Mouse (Mus musculus) limb, embryonic 11.5 days (tissue): ENCODE results near the gene Elp4. TPM values are rescaled to one million over a fixed set of nuclear protein-coding genes. Genes with fewer than 3 reads are reported as not detected.

Experiments
- ATAC-seq: fragments of 200-750 bp; cut with Nextera tagmentation; 2 replicates; pipeline ENCODE4 v1.8.0; 2017; ENCODE audit warnings: low read depth; ENCODE audit not compliant: insufficient number of reproducible peaks, low FRiP score, low TSS enrichment
- DNase-seq: peaks from one replicate; pipeline ENCODE4 v3.0.0-alpha.2; 2015; ENCODE audit warnings: low spot score
- H3K27ac ChIP-seq: fragments of 300-500 bp; sonication (generic); replicated peaks from 2 replicates; pipeline ENCODE4 v1.5.1; 2014; ENCODE audit warnings: low read depth, mild to moderate bottlenecking, low read length
- H3K27me3 ChIP-seq: fragments of 300-500 bp; sonication (generic); 2 replicates; pipeline ENCODE4 v1.6.1; 2014; ENCODE audit warnings: mild to moderate bottlenecking, low read length, mixed read lengths; ENCODE audit not compliant: control insufficient read depth, insufficient read depth
- H3K36me3 ChIP-seq: fragments of 300-500 bp; sonication (generic); 2 replicates; pipeline ENCODE4 v1.6.1; 2014; ENCODE audit warnings: mild to moderate bottlenecking, low read length, moderate library complexity, mixed read lengths; ENCODE audit not compliant: control insufficient read depth, insufficient read depth
- H3K4me1 ChIP-seq: fragments of 300-500 bp; sonication (generic); 2 replicates; pipeline ENCODE4 v1.6.1; 2014; ENCODE audit warnings: low read length, mixed read lengths; ENCODE audit not compliant: control insufficient read depth, insufficient read depth
- H3K4me2 ChIP-seq: fragments of 300-500 bp; sonication (generic); 2 replicates; pipeline ENCODE4 v1.6.1; 2014; ENCODE audit warnings: low read depth, mild to moderate bottlenecking, moderate library complexity; ENCODE audit not compliant: severe bottlenecking
- H3K4me3 ChIP-seq: fragments of 300-500 bp; sonication (generic); 2 replicates; pipeline ENCODE4 v1.5.1; 2014; ENCODE audit warnings: low read depth, low read length
- H3K9ac ChIP-seq: fragments of 300-500 bp; sonication (generic); 2 replicates; pipeline ENCODE4 v1.6.1; 2014; ENCODE audit warnings: mild to moderate bottlenecking, low read length
- H3K9me3 ChIP-seq: fragments of 300-500 bp; sonication (generic); 2 replicates; pipeline ENCODE4 v1.6.1; 2016; ENCODE audit warnings: low read length; ENCODE audit not compliant: control insufficient read depth
- WGBS: fragments of 180-500 bp; shearing (Covaris S2); extraction: QIAGEN DNeasy Blood & Tissue Kit; methylation state at CpG from one replicate; pipeline ENCODE4 v1.1.7; 2014; 5-methylcytosine and 5-hydroxymethylcytosine counted together
- polyA plus RNA-seq: library from polyadenylated mRNA; unstranded; fragments of >200 nt; fragmentation: Nextera tagmentation; extraction: Ambion mirVana; gene quantifications from 2 replicates; pipeline ENCODE4 v1.2.1, GENCODE M21; 2014

Elp4 gene
- polyA plus RNA-seq, 1 experiment from 2014 or later: 48.4 TPM

DNA sequence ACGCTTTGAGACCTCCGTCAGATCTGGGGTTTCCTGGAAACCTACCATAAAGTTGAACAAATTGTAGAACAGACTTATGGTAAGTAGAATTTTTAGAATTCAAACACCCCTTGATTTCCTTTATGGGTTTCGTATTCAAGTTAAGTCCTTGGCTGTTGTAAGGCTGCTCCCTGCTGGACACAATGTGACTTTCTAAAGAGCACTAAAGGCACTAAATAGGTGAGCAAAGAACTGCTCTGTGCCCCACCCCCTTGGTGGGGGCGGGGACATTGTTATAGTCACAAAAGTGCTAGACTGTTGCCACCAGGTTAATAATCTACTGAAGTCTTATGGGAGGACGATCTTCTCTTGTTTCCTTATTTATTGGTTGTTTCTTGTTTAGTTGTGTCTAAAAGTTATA lies 4.0 kb upstream of the Elp4 start:
- Histone ChIP-seq H3K9ac (no peak overlapping the region), H3K9me3 (no peaks in the 10 kb centered on the region), H3K4me1 (peaks cover 2% of the 10 kb centered on the region; the same call in 1 of the 2 replicates), H3K4me3 (no peak overlapping the region), H3K36me3 (peaks cover 3% of the 10 kb centered on the region; the same call in 1 of the 2 replicates), H3K4me2 (no peak overlapping the region), H3K27me3 (no peaks in the 10 kb centered on the region), H3K27ac (no peak overlapping the region)
- no peak for DNase-seq
- 85% methylated on average over 5 of the region's 5 CpGs for WGBS
- ATAC-seq: no peak

DNA sequence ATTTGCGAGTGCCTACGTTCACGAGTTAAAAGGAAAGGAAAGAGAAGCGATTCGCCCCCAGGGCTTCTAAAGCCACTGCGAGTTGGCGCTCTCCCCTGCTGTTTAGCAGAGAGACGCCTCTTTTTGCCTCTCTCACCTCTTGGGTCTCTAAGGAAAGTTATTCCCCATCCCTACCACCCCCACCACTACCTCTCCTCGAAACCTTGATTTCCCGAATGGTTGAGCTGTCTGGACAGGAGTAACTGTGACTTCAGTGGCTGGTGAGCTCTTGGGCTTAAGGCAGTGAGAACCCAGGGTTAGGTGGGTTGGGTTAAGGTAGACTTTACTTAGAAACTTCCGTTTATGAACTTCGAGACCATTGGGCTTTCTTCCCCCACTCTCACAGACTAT lies 388 bp upstream of the Elp4 start:
- under 1% methylated on average over 12 of the region's 12 CpGs for WGBS
- Histone ChIP-seq H3K27ac (no peak overlapping the region), H3K36me3 (no peaks in the 10 kb centered on the region)

DNA sequence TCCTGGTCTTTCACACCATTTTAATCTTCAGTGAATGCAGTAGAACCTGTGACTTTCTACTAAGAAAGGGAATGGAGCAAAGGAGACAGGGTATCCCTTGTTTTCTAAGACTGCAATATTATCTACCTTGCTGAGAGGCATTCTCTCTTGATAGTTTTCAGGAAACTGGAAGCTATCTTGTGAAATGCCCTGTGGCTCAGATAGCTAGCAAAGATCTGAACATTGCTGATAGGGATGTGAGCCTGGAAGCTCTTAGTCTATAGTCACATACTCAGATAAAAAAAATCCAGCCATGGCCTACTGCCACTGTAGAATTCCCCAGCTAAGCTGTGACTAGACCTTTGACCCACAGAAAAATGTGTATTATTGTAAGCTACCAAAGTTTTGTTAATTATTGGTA lies 13.5 kb downstream of the Elp4 start:
- Histone ChIP-seq H3K27me3 (no peaks in the 10 kb centered on the region), H3K9ac (no peak overlapping the region), H3K4me1 (no peaks in the 10 kb centered on the region), H3K9me3 (no peaks in the 10 kb centered on the region), H3K4me2 (no peak overlapping the region), H3K27ac (no peak overlapping the region), H3K4me3 (no peak overlapping the region), H3K36me3 (no peaks in the 10 kb centered on the region; the same call in 1 of the 2 replicates)
- ATAC-seq: no peak
- DNase-seq: no peak

More for the DNA sequence above, 388 bp upstream of the Elp4 start:
- no peak for DNase-seq
- H3K4me3 ChIP-seq: peak overlapping the region; percentile 83
- peak overlapping the region; percentile 60 for H3K4me2 ChIP-seq
- H3K4me1 ChIP-seq: peaks cover 2% of the 10 kb centered on the region; the same call in 1 of the 2 replicates
- H3K9ac ChIP-seq: peak overlapping the region; percentile 70
- peak; percentile 66 for ATAC-seq
- no peaks in the 10 kb centered on the region for H3K27me3 ChIP-seq
- H3K9me3 ChIP-seq: no peaks in the 10 kb centered on the region

DNA sequence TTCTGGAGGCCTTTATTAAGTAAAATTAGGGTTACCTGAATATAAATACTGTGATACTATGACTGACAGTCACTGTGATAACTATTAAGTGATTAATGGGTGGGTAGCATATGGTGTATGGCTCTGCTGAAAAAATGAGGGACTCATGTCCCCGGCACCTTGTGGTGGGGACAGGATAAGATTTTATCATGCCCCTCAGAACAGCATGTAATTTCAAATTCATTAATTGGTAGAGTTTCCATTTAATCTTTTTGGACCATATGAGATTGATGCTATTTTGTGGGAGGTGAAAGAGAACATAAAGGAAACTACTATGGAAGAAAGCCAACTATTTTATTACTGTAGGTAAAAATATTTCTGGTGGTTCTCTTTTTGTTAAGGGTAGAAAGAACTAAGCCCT lies 31.0 kb downstream of the Elp4 start:
- 93% methylated on average over 1 of the region's 1 CpGs for WGBS
- Histone ChIP-seq H3K27me3 (no peaks in the 10 kb centered on the region), H3K27ac (no peak overlapping the region), H3K36me3 (no peaks in the 10 kb centered on the region), H3K4me1 (no peaks in the 10 kb centered on the region), H3K4me3 (no peak overlapping the region), H3K4me2 (no peak overlapping the region), H3K9me3 (no peaks in the 10 kb centered on the region), H3K9ac (no peak overlapping the region)
- ATAC-seq (no peak), DNase-seq (no peak)

DNA sequence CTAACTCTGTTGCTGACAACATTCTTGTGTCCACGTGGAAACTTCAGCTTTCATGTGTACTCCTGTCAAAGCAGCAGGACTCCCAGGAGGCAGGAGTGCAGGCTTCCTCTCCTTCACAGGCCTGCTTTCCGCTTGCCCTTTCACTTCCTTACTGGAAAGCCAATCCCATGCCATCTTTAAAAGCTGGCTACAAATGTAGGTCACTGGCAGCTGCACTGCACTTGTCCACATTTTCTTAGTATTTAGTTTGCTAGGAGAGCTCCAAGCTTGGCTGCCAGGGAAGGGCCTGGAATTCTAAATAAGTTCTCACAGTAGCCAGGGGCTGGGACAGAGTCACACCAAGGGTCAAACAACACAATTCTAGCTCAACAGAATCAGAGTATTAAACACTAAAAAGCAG lies 49.6 kb downstream of the Elp4 start:
- no peak overlapping the region for H3K9ac ChIP-seq
- H3K4me2 ChIP-seq: no peak overlapping the region
- ATAC-seq: no peak
- no peaks in the 10 kb centered on the region for H3K36me3 ChIP-seq
- 68% methylated on average over 2 of the region's 2 CpGs for WGBS
- no peaks in the 10 kb centered on the region for H3K9me3 ChIP-seq
- DNase-seq: no peak
- no peak overlapping the region for H3K4me3 ChIP-seq
- no peak overlapping the region for H3K27ac ChIP-seq
- H3K4me1 ChIP-seq: no peaks in the 10 kb centered on the region
- no peaks in the 10 kb centered on the region for H3K27me3 ChIP-seq

DNA sequence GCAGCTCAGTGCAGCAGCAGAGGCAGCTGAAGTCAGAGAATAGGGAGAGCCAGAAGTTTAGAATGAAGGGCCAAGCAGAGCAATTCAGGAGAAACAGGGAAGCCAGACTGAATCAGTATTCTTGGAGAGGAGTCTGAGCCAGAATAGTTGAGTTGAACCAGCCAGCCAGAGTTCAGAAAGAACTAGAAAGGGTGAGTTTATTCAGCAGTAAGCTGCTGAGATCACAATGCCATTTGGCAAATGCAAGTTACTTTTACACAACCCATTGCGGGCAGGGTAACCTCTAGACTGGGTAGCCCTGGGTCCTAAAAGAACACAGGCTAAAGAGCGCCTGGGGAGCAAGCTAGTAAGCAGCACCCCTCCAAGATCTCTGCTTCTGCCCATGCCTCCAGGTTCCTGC lies 51.4 kb downstream of the Elp4 start:
- ATAC-seq (no peak), DNase-seq (no peak)
- H3K9ac ChIP-seq: no peak overlapping the region
- H3K36me3 ChIP-seq: no peaks in the 10 kb centered on the region
- H3K4me2 ChIP-seq: no peak overlapping the region
- no peaks in the 10 kb centered on the region for H3K9me3 ChIP-seq
- H3K27ac ChIP-seq: no peak overlapping the region
- no peaks in the 10 kb centered on the region for H3K27me3 ChIP-seq
- no peak overlapping the region for H3K4me3 ChIP-seq
- H3K4me1 ChIP-seq: no peaks in the 10 kb centered on the region
- 100% methylated on average over 2 of the region's 2 CpGs for WGBS

DNA sequence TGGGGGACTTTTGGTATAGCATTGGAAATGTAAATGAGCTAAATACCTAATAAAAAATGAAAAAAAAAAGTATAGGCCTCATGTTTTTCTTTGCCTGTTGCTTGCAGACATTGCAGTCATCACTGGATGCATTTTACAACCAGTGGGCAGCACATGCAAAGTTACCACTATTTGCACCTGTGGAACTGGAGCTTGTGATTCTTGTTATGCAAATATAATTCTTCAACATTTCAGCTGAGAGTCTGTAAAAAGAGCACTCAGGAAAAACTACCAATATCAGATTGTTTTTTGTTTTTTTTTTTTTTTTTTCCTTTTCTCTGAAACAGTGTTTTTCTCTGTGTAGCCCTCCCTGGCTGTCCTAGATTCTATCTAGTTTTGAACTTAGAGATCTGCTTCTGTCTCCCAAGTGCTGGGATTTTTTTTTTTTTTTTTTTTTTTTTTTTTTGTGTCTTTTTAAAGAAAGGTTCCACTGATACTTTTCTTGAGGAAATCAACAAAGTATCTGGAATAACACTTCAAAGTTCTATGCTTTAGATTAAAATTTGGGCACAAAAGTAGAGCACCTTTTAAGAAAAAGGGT lies 52.6 kb downstream of the Elp4 start:
- no peak overlapping the region for H3K27ac ChIP-seq
- no peak for ATAC-seq
- H3K4me1 ChIP-seq: no peaks in the 10 kb centered on the region
- no peaks in the 10 kb centered on the region for H3K9me3 ChIP-seq
- no peak overlapping the region for H3K4me2 ChIP-seq
- DNase-seq: no peak
- H3K4me3 ChIP-seq: no peak overlapping the region
- H3K27me3 ChIP-seq: no peaks in the 10 kb centered on the region
- no peaks in the 10 kb centered on the region for H3K36me3 ChIP-seq
- H3K9ac ChIP-seq: no peak overlapping the region

DNA sequence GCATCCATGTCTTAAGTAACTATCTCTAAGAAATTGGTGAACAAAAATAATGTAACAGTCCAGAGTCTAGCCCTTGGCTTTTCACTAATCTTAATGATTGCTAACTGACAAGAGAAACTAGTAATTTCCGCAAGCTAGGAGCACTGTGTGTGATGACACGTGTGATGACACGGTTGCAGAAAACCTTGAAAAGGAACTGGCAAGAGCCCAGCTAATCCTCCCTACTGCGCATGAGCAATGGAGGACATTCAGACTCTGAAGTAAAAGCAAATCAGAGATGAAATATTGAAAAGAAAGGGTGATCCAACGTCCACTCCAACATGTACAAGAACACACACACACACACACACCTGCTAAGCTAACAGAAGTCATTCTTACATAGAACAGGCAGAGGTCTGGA lies 61.2 kb downstream of the Elp4 start:
- H3K4me2 ChIP-seq: no peak overlapping the region
- H3K27ac ChIP-seq: no peak overlapping the region
- H3K36me3 ChIP-seq: no peaks in the 10 kb centered on the region
- no peak overlapping the region for H3K9ac ChIP-seq
- WGBS: 94% methylated on average over 5 of the region's 5 CpGs
- ATAC-seq (no peak), DNase-seq (no peak)
- no peak overlapping the region for H3K4me3 ChIP-seq
- no peaks in the 10 kb centered on the region for H3K4me1 ChIP-seq
- H3K9me3 ChIP-seq: no peaks in the 10 kb centered on the region
- H3K27me3 ChIP-seq: no peaks in the 10 kb centered on the region

DNA sequence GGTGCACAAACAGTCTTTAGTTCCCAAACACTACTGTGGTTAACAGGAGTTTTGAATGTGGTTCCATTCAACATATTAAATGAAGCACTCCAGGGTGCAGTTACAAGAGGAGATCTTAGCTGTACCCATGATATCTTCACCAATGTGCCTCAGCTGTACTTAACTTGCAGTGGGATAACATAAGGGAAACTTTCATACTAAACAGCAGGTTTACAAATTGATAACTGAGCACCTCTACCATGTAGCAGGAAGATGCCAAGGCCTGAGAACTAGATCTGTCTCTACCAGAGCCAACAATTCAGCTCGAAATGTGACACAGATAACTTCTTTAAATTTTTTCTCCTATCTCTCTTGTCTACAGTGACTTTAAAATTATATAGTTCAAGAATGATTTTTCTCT lies 86.4 kb downstream of the Elp4 start:
- Histone ChIP-seq H3K9me3 (no peaks in the 10 kb centered on the region), H3K4me1 (no peaks in the 10 kb centered on the region), H3K4me3 (no peak overlapping the region), H3K27ac (no peak overlapping the region), H3K27me3 (no peaks in the 10 kb centered on the region), H3K9ac (no peak overlapping the region), H3K36me3 (no peaks in the 10 kb centered on the region), H3K4me2 (no peak overlapping the region)
- DNase-seq: no peak
- no peak for ATAC-seq
- 94% methylated on average over 1 of the region's 1 CpGs for WGBS
